Mouse (Mus musculus): Measurements from ENCODE around the gene Gm3573. TPM values are rescaled to one million over a fixed set of nuclear protein-coding genes. Genes with fewer than 3 reads are reported as not detected.
"Not testable (repeated sequence)": the region's sequence is repeated elsewhere in the genome, so short reads cannot be mapped to it uniquely, and the experiment has no call there.

Gene Gm3573
- total RNA-seq (2021), result not detected
- long read RNA-seq, experiment 1, result 0 reads
- long read RNA-seq, experiment 2, result 0 reads

DNA sequence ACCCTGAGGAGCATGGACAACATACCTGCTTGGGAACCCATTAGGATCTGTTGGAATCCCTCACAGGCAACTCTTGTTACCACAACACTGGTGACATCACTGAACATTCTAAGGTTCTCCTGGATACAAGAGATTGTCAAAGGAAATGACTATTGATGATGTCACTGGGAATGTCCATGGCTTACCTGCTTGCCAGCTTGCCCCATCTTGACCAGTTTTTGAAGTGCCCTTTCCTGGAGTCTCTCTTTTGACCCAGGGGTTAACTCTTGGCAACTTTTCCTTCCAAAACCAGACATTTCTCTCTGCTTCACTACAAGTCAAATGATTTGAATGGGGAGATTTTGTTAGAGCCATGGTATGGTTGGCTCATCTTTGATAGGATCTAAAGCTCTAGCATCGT is at the start of gene Gm3573:
Gene Gm3573 (minus strand): TSS at position 101 of the 400 bp plus-strand sequence.
- not testable (repeated sequence) for DNase-seq

DNA sequence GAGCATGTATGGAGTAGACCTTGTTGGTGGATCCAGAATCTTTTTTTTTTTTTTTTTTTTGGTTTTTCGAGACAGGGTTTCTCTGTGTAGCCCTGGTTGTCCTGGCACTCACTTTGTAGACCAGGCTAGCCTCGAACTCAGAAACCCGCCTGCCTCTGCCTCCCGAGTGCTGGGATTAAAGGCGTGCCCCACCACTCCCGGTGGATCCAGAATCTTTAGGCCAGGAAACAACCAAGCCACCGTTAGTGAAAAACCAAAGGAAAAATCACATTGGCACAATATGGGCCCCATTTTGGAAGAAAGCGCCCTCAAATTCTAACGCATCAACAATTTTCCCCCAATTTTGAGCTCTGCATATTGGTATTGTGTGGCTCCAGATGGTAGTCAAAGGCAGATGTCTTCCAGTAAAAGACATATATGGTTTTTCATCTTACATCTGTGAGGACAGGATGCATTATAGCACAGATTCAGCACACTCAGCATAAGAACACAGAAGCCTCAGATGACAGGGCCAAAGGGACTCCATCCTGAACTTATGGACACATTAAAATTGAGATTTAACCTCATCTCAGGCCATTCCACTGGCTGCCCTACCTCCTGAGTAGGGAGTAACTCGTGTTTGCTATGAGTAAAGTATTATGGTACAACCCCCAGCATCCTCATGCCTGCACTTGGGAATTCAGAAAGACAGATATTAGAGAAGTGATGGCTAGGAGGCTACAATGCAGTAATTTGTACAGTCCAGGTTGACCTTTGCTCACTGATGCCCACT is 26.4 kb upstream of the Gm3573 start:
- peak; percentile 6 for DNase-seq

DNA sequence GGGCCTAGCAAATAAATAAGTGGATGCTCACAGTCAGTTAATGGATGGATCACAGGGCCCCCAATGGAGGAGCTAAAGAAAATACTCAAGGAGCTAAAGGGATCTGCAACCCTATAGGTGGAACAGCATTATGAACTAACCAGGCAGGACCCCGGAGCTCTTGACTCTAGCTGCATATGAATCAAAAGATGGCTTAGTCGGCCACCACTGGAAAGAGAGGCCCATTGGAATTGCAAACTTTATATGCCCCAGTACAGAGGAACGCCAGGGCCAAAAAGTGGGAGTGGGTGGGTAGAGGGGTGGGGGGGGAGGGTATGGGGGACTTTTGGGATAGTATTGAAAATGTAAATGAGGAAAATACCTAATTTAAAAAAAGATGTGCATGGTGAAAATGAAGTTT is 6.7 kb downstream of the Gm3573 start:
- DNase-seq, result peak; percentile 6

DNA sequence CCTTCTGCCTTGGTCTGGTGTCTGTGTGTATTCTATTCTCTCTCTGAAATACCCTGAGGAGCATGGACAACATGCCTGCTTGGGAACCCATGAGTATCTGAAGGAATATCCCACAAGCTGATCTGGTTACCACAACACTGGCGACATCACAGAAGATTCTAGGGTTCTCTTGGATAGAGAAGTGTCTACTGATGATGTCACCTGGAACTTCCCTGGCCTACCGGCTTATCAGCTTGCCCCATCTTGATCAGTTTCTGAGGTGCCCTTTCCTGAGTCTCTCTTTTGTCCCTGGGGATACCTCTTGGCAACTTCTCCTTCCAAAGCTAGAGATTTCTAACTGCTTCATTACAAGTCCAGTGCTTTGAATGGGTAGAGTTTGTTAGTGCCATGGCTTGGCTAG is 28.1 kb downstream of the Gm3573 start, which contains the start of gene Gm17027:
Gene Gm17027 (minus strand): TSS at position 101 of the 400 bp plus-strand sequence.
- DNase-seq, result not testable (repeated sequence)

Other genes with a start within 250 kb of the Gm3573 start
- gene 1700024B05Rik, start 246.8 kb downstream of the Gm3573 start, total RNA-seq (2021), result not detected
- not detected for gene Gm6401, start 222.9 kb downstream of the Gm3573 start, total RNA-seq (2021)
- not detected for gene Gm3543, start 207.5 kb downstream of the Gm3573 start, total RNA-seq (2021)
- gene Gm7951, start 73.4 kb downstream of the Gm3573 start, total RNA-seq (2021), result not detected
- gene Gm17027, start 28.2 kb downstream of the Gm3573 start, total RNA-seq (2021), result not detected
- gene Gm17026, start 69.3 kb upstream of the Gm3573 start, total RNA-seq (2021), result not detected
- not detected for gene Gm9611, start 106.6 kb upstream of the Gm3573 start, total RNA-seq (2021)
- gene Gm7995, start 119.4 kb upstream of the Gm3573 start, total RNA-seq (2021), result not detected
- not detected for gene Gm8005, start 248.9 kb upstream of the Gm3573 start, total RNA-seq (2021)

All from gastrocnemius, postnatal 25 days (tissue).